Mouse (Mus musculus) E14TG2a.4 (cell line): ENCODE data around the gene Babam2.
"Not testable (repeated sequence)": the region's sequence is repeated elsewhere in the genome, so short reads cannot be mapped to it uniquely, and the experiment has no call there.

Experiments
- H3K27me3 ChIP-seq: 2 replicates; pipeline ENCODE4 v1.6.1; 2014; ENCODE audit warnings: low read length, control low read depth; ENCODE audit not compliant: insufficient read depth
- H3K36me3 ChIP-seq: 2 replicates; pipeline ENCODE4 v1.6.1; 2014; ENCODE audit warnings: low read length, control low read depth; ENCODE audit not compliant: insufficient read depth
- H3K4me1 ChIP-seq: replicated peaks from 2 replicates; pipeline ENCODE4 v1.6.1; 2014; ENCODE audit warnings: low read depth, low read length, control low read depth
- H3K4me3 ChIP-seq: replicated peaks from 2 replicates; pipeline ENCODE4 v1.5.1; 2014; ENCODE audit warnings: mild to moderate bottlenecking, low read length
- H3K9me3 ChIP-seq: 2 replicates; pipeline ENCODE4 v1.6.1; 2014; ENCODE audit warnings: low read length, control low read depth
- CTCF ChIP-seq: conservative IDR thresholded peaks from 2 replicates; pipeline ENCODE4 v1.5.1; 2014; ENCODE audit warnings: low read length
- NANOG ChIP-seq: IDR thresholded peaks from 2 replicates; pipeline ENCODE4 v1.6.1; 2014; ENCODE audit warnings: borderline replicate concordance, low read length, mixed read lengths
- POU5F1 ChIP-seq: IDR thresholded peaks from 2 replicates; pipeline ENCODE4 v1.6.1; 2014; ENCODE audit warnings: low read length, borderline replicate concordance

Babam2 gene

DNA sequence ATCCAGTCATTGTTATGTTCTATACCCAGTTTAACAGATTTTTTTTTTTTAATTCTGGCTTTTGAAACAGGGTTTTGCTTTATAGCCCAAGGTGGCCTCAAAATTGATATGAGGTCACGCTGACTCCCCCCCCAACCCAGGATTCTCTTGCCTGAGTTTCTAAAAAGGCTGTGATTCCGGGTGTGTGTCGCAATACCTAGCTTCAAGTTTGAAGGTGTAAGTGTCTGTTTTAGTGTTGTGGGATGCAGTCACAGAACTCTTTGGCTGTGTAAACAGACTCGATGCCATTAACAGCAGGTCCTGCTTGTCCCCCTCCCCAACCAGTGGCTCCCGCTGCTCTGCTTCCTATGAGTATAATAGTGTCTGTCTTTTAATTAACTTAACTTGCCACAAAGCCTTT is 84.1 kb downstream of the Babam2 start:
- no peaks in the 10 kb centered on the region for H3K36me3 ChIP-seq
- no peaks in the 10 kb centered on the region for H3K9me3 ChIP-seq
- H3K4me1 ChIP-seq, result no peaks in the 10 kb centered on the region
- H3K27me3 ChIP-seq, result no peaks in the 10 kb centered on the region
- TF ChIP-seq CTCF (no peak), NANOG (no peak), POU5F1 (no peak)
- H3K4me3 ChIP-seq, result no peak overlapping the region

DNA sequence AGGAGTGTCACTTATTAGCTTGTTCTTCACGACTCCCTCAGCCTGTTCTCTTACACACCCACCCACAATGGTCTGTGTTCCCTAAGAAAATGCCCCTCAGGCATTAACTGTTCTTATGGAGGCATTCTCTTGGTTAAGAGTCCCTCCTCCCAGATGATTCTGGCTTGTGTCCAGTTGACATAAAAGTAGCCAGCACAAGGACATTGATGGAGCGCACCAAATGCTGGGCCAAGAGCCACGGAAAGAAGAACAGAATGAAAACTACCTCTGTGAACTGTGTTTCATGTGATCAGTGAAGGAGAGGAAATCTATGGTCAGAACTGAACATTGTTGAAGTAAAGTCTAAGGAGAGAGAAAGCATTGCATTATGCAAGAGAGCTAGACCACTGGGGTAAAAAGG is 89.7 kb downstream of the Babam2 start:
- Histone ChIP-seq H3K27me3 (no peaks in the 10 kb centered on the region), H3K4me3 (no peak overlapping the region), H3K9me3 (no peaks in the 10 kb centered on the region), H3K36me3 (no peaks in the 10 kb centered on the region), H3K4me1 (no peaks in the 10 kb centered on the region)
- TF ChIP-seq POU5F1, result no peak
- no peak for TF ChIP-seq CTCF
- no peak for TF ChIP-seq NANOG

DNA sequence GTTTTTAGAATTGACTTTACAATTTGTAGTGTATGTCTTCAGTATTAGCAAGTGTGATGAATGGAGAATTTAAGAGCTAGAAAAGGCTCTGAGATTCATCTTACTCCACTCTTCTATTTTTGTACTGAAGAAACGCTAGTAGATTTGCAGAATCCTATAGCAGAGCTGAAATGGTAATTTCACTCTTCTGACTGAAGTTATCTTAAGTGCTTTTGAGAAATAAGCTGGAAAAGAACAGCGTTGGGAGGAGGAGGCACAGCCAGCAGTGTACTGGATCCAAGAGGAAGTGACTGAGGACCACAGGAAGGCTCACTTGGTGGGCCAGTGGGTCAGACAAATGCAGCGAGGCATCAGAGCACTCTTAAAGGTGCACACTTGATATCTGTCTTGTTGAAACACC is 90.1 kb downstream of the Babam2 start:
- TF ChIP-seq POU5F1 (no peak), CTCF (no peak), NANOG (no peak)
- H3K36me3 ChIP-seq, result no peaks in the 10 kb centered on the region
- H3K27me3 ChIP-seq, result no peaks in the 10 kb centered on the region
- H3K4me1 ChIP-seq, result no peaks in the 10 kb centered on the region
- H3K9me3 ChIP-seq, result no peaks in the 10 kb centered on the region
- H3K4me3 ChIP-seq, result no peak overlapping the region

DNA sequence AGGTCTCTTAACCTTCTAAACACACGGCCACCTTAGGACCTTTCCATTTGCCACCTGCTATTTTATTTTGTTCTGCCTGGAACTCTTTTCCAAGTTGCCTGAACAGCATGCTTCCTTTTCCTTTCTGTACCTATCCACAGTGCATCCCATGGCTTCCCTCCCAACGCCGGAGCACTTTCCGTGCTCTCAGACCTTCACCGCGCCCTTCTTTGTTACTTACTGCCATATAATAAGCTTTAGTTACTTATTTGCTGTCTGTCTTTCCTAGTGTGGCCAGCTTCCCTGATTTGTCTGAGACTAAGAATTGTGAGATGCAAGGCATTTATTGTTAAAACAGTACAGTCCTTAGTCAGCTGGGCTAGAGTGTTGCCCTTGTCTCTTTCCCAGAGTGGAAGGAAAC is 94.9 kb downstream of the Babam2 start:
- Histone ChIP-seq H3K4me3 (no peak overlapping the region), H3K9me3 (no peaks in the 10 kb centered on the region)
- no peak for TF ChIP-seq NANOG
- TF ChIP-seq POU5F1, result no peak
- TF ChIP-seq CTCF, result no peak

DNA sequence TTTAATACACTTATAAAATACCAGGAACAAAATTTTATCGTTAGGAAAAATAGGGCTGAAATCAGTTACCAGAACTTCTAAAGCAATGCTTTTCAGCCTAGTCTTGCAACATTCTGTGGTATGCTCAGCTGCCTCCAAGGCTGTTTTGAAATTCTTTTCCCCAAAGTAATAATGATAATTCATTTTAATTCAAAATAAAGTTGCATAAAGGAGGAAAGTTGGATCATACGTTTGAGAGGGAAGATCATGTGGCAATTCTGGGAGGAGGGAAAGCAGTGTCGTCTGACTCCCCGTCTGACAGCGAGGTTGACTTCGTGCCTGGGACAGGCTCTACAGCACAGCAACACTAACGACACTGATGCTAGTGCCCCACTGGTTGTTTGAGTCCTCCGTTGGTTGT is 95.4 kb downstream of the Babam2 start:
- TF ChIP-seq POU5F1 (no peak), CTCF (no peak), NANOG (no peak)
- H3K9me3 ChIP-seq, result no peaks in the 10 kb centered on the region
- no peaks in the 10 kb centered on the region for H3K36me3 ChIP-seq
- H3K4me1 ChIP-seq, result no peaks in the 10 kb centered on the region
- H3K27me3 ChIP-seq, result no peaks in the 10 kb centered on the region
- no peak overlapping the region for H3K4me3 ChIP-seq

More for the DNA sequence above, 94.9 kb downstream of the Babam2 start:
- no peaks in the 10 kb centered on the region for H3K27me3 ChIP-seq
- H3K4me1 ChIP-seq, result no peaks in the 10 kb centered on the region
- no peaks in the 10 kb centered on the region for H3K36me3 ChIP-seq

DNA sequence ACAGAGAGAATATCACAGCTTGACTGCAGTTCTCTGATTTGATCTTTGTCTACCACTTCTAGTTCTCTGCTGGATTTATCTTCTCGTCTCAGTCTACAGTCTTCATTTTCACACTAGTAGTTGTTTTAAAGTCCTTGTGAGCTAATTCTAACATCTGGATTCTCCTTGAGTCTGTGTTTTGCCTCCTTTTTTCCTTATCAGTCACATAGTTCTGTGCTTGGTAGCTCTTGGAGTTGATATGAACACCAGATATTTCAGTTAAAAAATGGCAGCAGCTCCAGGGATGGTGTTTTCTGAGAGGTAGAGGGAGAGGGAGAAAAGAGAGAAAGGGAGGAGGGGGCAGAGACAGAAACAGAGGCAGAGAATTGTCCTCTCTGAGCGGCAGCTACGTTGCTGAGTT is 97.9 kb downstream of the Babam2 start:
- Histone ChIP-seq H3K36me3 (no peaks in the 10 kb centered on the region), H3K27me3 (no peaks in the 10 kb centered on the region), H3K4me1 (0 out of 2 replicates have a peak, but pooled peaks cover 2% of the 10 kb centered on the region), H3K4me3 (no peak overlapping the region), H3K9me3 (no peaks in the 10 kb centered on the region)
- TF ChIP-seq NANOG, result no peak
- TF ChIP-seq POU5F1, result no peak
- TF ChIP-seq CTCF, result no peak

DNA sequence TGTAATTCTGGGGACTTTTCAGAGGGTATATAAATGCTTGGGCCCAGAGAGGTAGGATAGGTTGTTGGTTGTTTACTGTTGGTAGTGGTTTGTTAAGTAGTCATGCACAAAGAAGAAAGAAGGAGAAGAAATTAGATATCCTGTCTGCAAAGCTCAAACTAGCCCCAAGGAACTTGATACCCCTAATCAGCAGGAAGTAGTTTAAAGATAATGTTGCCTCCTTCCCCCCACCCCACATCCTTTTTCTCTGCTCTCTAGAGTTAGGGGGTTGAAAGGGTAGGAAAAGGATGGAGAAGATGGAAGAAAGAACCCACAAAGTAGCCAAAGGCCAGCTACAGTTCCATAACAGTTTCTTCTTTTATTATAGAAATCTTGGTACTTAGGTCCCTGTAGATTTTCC is 99.5 kb downstream of the Babam2 start:
- TF ChIP-seq POU5F1 (no peak), NANOG (no peak), CTCF (no peak)
- Histone ChIP-seq H3K9me3 (no peaks in the 10 kb centered on the region), H3K36me3 (no peaks in the 10 kb centered on the region), H3K27me3 (no peaks in the 10 kb centered on the region), H3K4me3 (no peak overlapping the region), H3K4me1 (0 out of 2 replicates have a peak, but pooled peaks cover 4% of the 10 kb centered on the region)

DNA sequence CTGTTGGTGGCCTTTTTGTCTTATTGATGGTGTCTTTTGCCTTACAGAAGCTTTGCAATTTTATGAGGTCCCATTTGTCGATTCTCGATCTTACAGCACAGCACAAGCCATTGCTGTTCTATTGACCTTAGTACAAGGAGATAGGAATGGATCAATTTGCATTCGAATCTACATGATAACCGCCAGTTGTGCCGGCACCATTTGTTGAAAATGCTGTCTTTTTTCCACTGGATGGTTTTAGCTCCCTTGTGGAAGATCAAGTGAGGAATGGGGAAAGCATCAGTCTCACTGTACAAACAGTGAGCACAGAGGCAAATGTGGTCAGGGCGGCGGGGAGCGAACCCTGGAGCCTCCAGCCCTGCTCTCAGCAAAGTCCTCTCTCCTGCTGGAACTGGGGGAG is 106.7 kb downstream of the Babam2 start:
- H3K9me3 ChIP-seq, result not testable (repeated sequence)
- peaks cover 20% of the 10 kb centered on the region for H3K4me1 ChIP-seq
- peak; percentile 49; the same call in 1 of the 2 replicates for TF ChIP-seq NANOG

DNA sequence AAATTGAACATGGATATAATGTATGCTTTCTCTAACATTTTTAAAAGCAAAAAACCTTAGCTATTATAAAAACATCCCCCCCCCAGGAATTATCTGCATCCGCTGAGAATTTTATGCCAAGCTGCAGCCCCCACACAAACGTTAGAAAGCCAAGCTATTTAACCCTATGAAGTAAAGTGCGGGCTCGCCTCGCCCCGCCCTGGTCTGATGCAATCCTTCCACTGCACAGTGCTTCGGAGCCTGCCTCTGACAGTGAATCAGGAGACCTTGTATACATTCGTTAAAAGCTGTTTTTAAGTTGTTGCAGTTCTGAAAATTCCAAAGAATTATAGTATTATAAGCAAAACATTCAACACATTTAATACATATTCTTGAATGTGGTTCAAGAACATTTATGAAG is 107.3 kb downstream of the Babam2 start:
- H3K9me3 ChIP-seq, result no peaks in the 10 kb centered on the region
- H3K4me3 ChIP-seq, result 0 out of 2 replicates have a peak overlapping the region, but pooled peaks have one; percentile 1
- peaks cover 20% of the 10 kb centered on the region for H3K4me1 ChIP-seq
- no peaks in the 10 kb centered on the region for H3K27me3 ChIP-seq
- no peaks in the 10 kb centered on the region for H3K36me3 ChIP-seq
- no peak for TF ChIP-seq NANOG
- no peak for TF ChIP-seq POU5F1
- no peak for TF ChIP-seq CTCF

More for the DNA sequence above, 106.7 kb downstream of the Babam2 start:
- H3K4me3 ChIP-seq, result 0 out of 2 replicates have a peak overlapping the region, but pooled peaks have one; percentile 1
- H3K36me3 ChIP-seq, H3K27me3 ChIP-seq: not testable (repeated sequence)
